Mouse (Mus musculus) midbrain, postnatal 0 days (tissue): ENCODE data around the gene Unc5a. TPM values are rescaled to one million over a fixed set of nuclear protein-coding genes. Genes with fewer than 3 reads are reported as not detected.

ENCODE experiments used
- ATAC-seq: fragments of 200-750 bp; cut with Nextera tagmentation; 2 replicates; pipeline ENCODE4 v1.8.0; 2017; ENCODE audit warnings: moderate number of reproducible peaks, mild to moderate bottlenecking, moderate TSS enrichment, moderate library complexity; ENCODE audit not compliant: low FRiP score
- DNase-seq: peaks from one replicate; pipeline ENCODE4 v3.0.0-alpha.2; 2015; ENCODE audit warnings: low spot score
- H3K27ac ChIP-seq: fragments of 300-500 bp; sonication (generic); 2 replicates; pipeline ENCODE4 v1.5.1; 2014; ENCODE audit warnings: low read depth, mild to moderate bottlenecking, low read length, mixed read lengths
- H3K27me3 ChIP-seq: fragments of 300-500 bp; sonication (generic); 2 replicates; pipeline ENCODE4 v1.6.1; 2014; ENCODE audit warnings: low read length, control low read depth, mixed read lengths; ENCODE audit not compliant: insufficient read depth
- H3K36me3 ChIP-seq: fragments of 300-500 bp; sonication (generic); 2 replicates; pipeline ENCODE4 v1.6.1; 2014; ENCODE audit warnings: low read length, control low read depth, mixed read lengths; ENCODE audit not compliant: insufficient read depth
- H3K4me1 ChIP-seq: fragments of 300-500 bp; sonication (generic); 2 replicates; pipeline ENCODE4 v1.6.1; 2014; ENCODE audit warnings: mild to moderate bottlenecking, control low read depth, antibody characterized with exemption, low read length, mixed read lengths; ENCODE audit not compliant: insufficient read depth
- H3K4me2 ChIP-seq: fragments of 300-500 bp; sonication (generic); 2 replicates; pipeline ENCODE4 v1.6.1; 2014; ENCODE audit warnings: low read depth, mild to moderate bottlenecking, low read length, mixed read lengths; ENCODE audit not compliant: poor library complexity, severe bottlenecking
- H3K4me3 ChIP-seq: fragments of 300-500 bp; sonication (generic); 2 replicates; pipeline ENCODE4 v1.5.1; 2014; ENCODE audit warnings: low read depth, mild to moderate bottlenecking, low read length, moderate library complexity
- H3K9ac ChIP-seq: fragments of 300-500 bp; sonication (generic); replicated peaks from 2 replicates; pipeline ENCODE4 v1.6.1; 2014; ENCODE audit warnings: mild to moderate bottlenecking, low read length, moderate library complexity, mixed read lengths; ENCODE audit not compliant: poor library complexity, severe bottlenecking
- H3K9me3 ChIP-seq: fragments of 300-500 bp; sonication (generic); 2 replicates; pipeline ENCODE4 v1.6.1; 2016; ENCODE audit warnings: low read length, control low read depth
- CTCF ChIP-seq: IDR thresholded peaks from 2 replicates; pipeline ENCODE4 v1.5.1; 2016; ENCODE audit warnings: antibody characterized with exemption, mild to moderate bottlenecking
- WGBS: fragments of 180-500 bp; shearing (Covaris S2); extraction: QIAGEN DNeasy Blood & Tissue Kit; methylation state at CpG from one replicate; pipeline ENCODE4 v1.1.7; 2014; 5-methylcytosine and 5-hydroxymethylcytosine counted together
- polyA plus RNA-seq: library from polyadenylated mRNA; unstranded; fragments of >200 nt; fragmentation: Nextera tagmentation; extraction: Ambion mirVana; gene quantifications from 2 replicates; pipeline ENCODE4 v1.2.1, GENCODE M21; 2015
- total RNA-seq: library from RNA; depleted of rRNA; stranded (reverse); fragments of >200 nt; gene quantifications from 2 replicates; pipeline ENCODE4 v1.2.3, GENCODE M21; 2014

The Unc5a gene
- total and polyA plus RNA-seq, 2 experiments from 2014 or later, result 14.3 to 29.0 TPM

GRCm38 (mm10) chr13:55017154-55017897, 68.1 kb downstream of the Unc5a start:
- Histone ChIP-seq H3K4me3 (no peak overlapping the region), H3K9ac (no peak overlapping the region), H3K36me3 (no peaks in the 10 kb centered on the region), H3K27me3 (no peaks in the 10 kb centered on the region), H3K27ac (no peak overlapping the region), H3K4me2 (no peak overlapping the region), H3K9me3 (no peaks in the 10 kb centered on the region), H3K4me1 (no peaks in the 10 kb centered on the region)
- WGBS, result 86% methylated on average over 12 of the region's 12 CpGs
- TF ChIP-seq CTCF, result no peak
- no peak for DNase-seq
- ATAC-seq, result no peak

DNA sequence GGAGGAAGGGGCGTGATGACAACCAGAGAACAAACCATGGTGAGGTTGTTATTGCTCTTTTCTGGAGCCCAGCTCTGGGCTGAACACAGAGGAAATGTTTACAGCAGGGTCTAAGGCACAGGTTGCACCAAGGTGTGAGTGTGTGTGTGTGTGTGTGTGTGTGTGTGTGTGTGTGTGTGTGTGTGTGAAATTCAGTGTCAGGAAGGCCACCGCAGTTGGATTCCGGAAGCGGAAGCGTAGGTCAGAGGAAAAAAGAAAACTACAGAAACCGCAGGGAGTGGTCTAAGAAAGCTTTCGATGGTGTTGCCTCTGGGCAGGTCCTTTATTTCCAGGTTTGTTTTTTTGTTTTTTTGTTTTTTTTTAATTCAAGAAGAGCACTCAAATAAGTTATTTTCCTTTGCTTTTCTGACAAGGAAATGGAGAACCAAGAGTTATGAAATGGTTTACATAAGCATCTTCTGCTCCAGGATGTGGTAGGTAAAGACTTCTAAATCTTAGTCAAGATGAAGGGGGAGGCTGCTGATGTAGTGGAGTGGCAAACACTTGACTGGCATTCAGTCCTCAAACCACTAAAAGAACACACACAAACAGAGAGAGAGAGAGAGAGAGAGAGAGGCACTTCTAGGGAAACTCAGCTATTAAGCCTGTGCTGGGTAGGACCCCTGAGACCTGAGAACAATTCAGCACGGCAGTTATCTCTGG, 68.8 kb downstream of the Unc5a start:
- Histone ChIP-seq H3K9me3 (no peaks in the 10 kb centered on the region), H3K4me3 (no peak overlapping the region), H3K27ac (no peak overlapping the region), H3K27me3 (no peaks in the 10 kb centered on the region), H3K4me2 (no peak overlapping the region), H3K36me3 (no peaks in the 10 kb centered on the region), H3K9ac (no peak overlapping the region), H3K4me1 (no peaks in the 10 kb centered on the region)
- ATAC-seq, result no peak
- TF ChIP-seq CTCF, result no peak
- DNase-seq, result no peak
- 79% methylated on average over 8 of the region's 8 CpGs for WGBS

- 92% methylated on average over 9 of the region's 9 CpGs for WGBS
- Histone ChIP-seq H3K4me2 (no peak overlapping the region), H3K27me3 (no peaks in the 10 kb centered on the region), H3K9ac (no peak overlapping the region), H3K36me3 (no peaks in the 10 kb centered on the region), H3K4me1 (no peaks in the 10 kb centered on the region), H3K4me3 (no peak overlapping the region), H3K27ac (no peak overlapping the region), H3K9me3 (no peaks in the 10 kb centered on the region)
- ATAC-seq (no peak), DNase-seq (no peak)
- TF ChIP-seq CTCF, result no peak
These were observed 69.5 kb downstream of the Unc5a start for GRCm38 (mm10) chr13:55018700-55019099.

- Histone ChIP-seq H3K9me3 (no peaks in the 10 kb centered on the region), H3K27me3 (no peaks in the 10 kb centered on the region), H3K4me3 (no peak overlapping the region), H3K27ac (no peak overlapping the region), H3K4me2 (no peak overlapping the region), H3K4me1 (no peaks in the 10 kb centered on the region), H3K36me3 (no peaks in the 10 kb centered on the region), H3K9ac (no peak overlapping the region)
- DNase-seq (no peak), ATAC-seq (no peak)
- TF ChIP-seq CTCF, result 0 out of 2 replicates have a peak, but pooled peaks have one; percentile 18
- 65% methylated on average over 3 of the region's 3 CpGs for WGBS
These were observed 70.0 kb downstream of the Unc5a start for GRCm38 (mm10) chr13:55019181-55019580.

DNA sequence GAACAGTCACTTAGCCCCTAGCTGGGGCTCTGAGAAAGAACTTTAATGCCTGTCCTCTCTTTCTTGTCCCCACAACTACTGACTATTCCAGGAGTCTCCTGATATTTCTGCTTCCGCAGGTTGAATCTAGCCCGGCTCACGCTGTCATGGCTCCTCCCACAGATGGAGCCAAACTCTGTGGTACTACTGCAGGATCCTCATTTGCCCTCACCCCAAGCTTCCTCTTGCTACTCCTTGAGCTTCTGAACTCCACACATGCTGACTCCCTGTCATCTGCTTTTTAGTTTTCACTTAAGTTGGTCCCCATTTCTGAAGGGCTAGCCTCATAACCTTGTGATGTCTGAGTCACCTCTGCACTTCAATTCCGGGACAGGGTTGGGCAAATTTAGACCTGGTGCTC, 70.8 kb downstream of the Unc5a start:
- 94% methylated on average over 4 of the region's 4 CpGs for WGBS
- Histone ChIP-seq H3K27ac (no peak overlapping the region), H3K4me1 (no peaks in the 10 kb centered on the region), H3K9ac (no peak overlapping the region), H3K4me2 (no peak overlapping the region), H3K36me3 (no peaks in the 10 kb centered on the region), H3K4me3 (no peak overlapping the region), H3K27me3 (no peaks in the 10 kb centered on the region), H3K9me3 (no peaks in the 10 kb centered on the region)
- DNase-seq (no peak), ATAC-seq (no peak)
- TF ChIP-seq CTCF, result no peak

DNA sequence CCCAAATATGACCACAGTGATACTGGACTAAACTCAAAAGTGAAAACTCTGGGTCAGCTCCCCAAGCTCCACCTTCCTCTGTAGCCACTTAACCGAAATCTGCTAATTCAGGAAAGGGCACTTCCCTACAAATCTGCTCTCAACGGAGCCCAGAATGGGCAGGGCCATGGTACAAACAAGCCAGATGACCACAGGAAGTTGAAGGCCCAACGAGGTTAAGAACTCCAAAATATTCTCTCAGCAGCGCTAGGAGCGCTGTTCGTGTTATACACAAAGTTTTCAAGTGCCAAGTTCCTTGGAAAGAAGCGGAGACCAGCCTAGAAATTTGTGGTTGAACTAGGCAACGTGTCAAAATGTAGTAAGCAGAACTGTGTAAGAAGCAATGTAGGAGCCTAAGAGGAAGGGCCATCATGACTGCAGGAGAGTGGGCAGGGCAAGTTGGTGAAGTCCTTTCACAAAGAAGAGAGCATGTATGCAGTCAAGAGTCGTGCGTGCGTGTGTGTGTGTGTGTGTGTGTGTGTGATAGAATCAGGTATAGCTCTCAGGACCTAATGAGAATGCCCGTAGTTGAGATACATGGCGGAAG, 72.1 kb downstream of the Unc5a start, which contains the start of gene Hk3:
Hk3 (minus strand) TSS at position 192 of the 586 bp plus-strand sequence.
- no peaks in the 10 kb centered on the region for H3K27me3 ChIP-seq
- H3K4me1 ChIP-seq, result no peaks in the 10 kb centered on the region
- H3K4me2 ChIP-seq, result no peak within 1 kb of the TSS
- ATAC-seq, result no peak
- no peaks in the 10 kb centered on the region for H3K36me3 ChIP-seq
- H3K9me3 ChIP-seq, result no peaks in the 10 kb centered on the region
- H3K9ac ChIP-seq, result no peak within 1 kb of the TSS
- H3K4me3 ChIP-seq, result no peak within 1 kb of the TSS
- WGBS, result 87% methylated on average over 13 of the region's 13 CpGs
- no peak for DNase-seq
- H3K27ac ChIP-seq, result no peak within 1 kb of the TSS
- no peak for TF ChIP-seq CTCF
